Mouse (Mus musculus): ENCODE measurements around the gene Gm49388. TPM values are rescaled to one million over a fixed set of nuclear protein-coding genes. Genes with fewer than 3 reads are reported as not detected.
A peak's percentile ranks its signal among the peaks of the same experiment; 100 is the strongest.
"Not testable (repeated sequence)": the region's sequence is repeated elsewhere in the genome, so short reads cannot be mapped to it uniquely, and the experiment has no call there.

Gene Gm49388
- polyA plus RNA-seq, 1 experiment from 2014 or later = not detected

- H3K9me3 ChIP-seq (replicated peaks); H3K4me2 ChIP-seq (replicated peaks); H3K36me3 ChIP-seq; H3K9ac ChIP-seq; H3K4me3 ChIP-seq; ATAC-seq (ENCODE audit: low FRiP score); H3K27ac ChIP-seq; H3K27me3 ChIP-seq; H3K4me1 ChIP-seq: not testable (repeated sequence)
- 69% methylated on average over 4 of the region's 4 CpGs for WGBS
Observed at GRCm38 (mm10) chr7:127837878-127838277, 52.5 kb downstream of the Gm49388 start.

- H3K9ac ChIP-seq; H3K27me3 ChIP-seq; H3K27ac ChIP-seq; H3K4me3 ChIP-seq; ATAC-seq (ENCODE audit: low FRiP score); H3K36me3 ChIP-seq; H3K4me2 ChIP-seq (replicated peaks); H3K4me1 ChIP-seq; H3K9me3 ChIP-seq (replicated peaks): not testable (repeated sequence)
- WGBS = 73% methylated on average over 2 of the region's 2 CpGs
Observed at GRCm38 (mm10) chr7:127840031-127840430, 54.6 kb downstream of the Gm49388 start.

- WGBS = 3% methylated on average over 15 of the region's 15 CpGs
- peak; percentile 36 for ATAC-seq (ENCODE audit: low FRiP score)
- H3K4me1 ChIP-seq = peaks cover 7% of the 10 kb centered on the region
Observed at GRCm38 (mm10) chr7:127840886-127841285, 55.5 kb downstream of the Gm49388 start.

GRCm38 (mm10) chr7:127841340-127842000 lies 56.1 kb downstream of the Gm49388 start:
- Histone ChIP-seq H3K36me3 (peaks cover 5% of the 10 kb centered on the region; the same call in 1 of the 2 replicates), H3K27me3 (no peaks in the 10 kb centered on the region; the same call in 1 of the 2 replicates), H3K4me2 (replicated peaks) (peak overlapping the region; percentile 99), H3K4me3 (peak overlapping the region; percentile 54), H3K9me3 (replicated peaks) (no peaks in the 10 kb centered on the region), H3K27ac (peak overlapping the region; percentile 89), H3K4me1 (peaks cover 7% of the 10 kb centered on the region), H3K9ac (peak overlapping the region; percentile 62)
- ATAC-seq (ENCODE audit: low FRiP score) = peak; percentile 93
- under 1% methylated on average over 46 of the region's 46 CpGs for WGBS

More at GRCm38 (mm10) chr7:127840886-127841285, 55.5 kb downstream of the Gm49388 start:
- no peaks in the 10 kb centered on the region; the same call in 1 of the 2 replicates for H3K27me3 ChIP-seq
- H3K4me3 ChIP-seq = peak overlapping the region; percentile 54
- no peaks in the 10 kb centered on the region for H3K9me3 ChIP-seq (replicated peaks)
- H3K4me2 ChIP-seq (replicated peaks) = peak overlapping the region; percentile 99
- H3K36me3 ChIP-seq = 0 out of 2 replicates have a peak, but pooled peaks cover 3% of the 10 kb centered on the region
- H3K27ac ChIP-seq = peak overlapping the region; percentile 89
- H3K9ac ChIP-seq = peak overlapping the region; percentile 62

- ATAC-seq (ENCODE audit: low FRiP score) = peak; percentile 59
- Histone ChIP-seq H3K9ac (peak overlapping the region; percentile 62), H3K4me1 (peaks cover 7% of the 10 kb centered on the region), H3K4me2 (replicated peaks) (peak overlapping the region; percentile 99), H3K27me3 (no peaks in the 10 kb centered on the region; the same call in 1 of the 2 replicates), H3K9me3 (replicated peaks) (no peaks in the 10 kb centered on the region), H3K27ac (peak overlapping the region; percentile 89), H3K4me3 (peak overlapping the region; percentile 54), H3K36me3 (peaks cover 9% of the 10 kb centered on the region; the same call in 1 of the 2 replicates)
- WGBS = under 1% methylated on average over 40 of the region's 40 CpGs
Observed at GRCm38 (mm10) chr7:127842001-127842718, 56.8 kb downstream of the Gm49388 start.

GRCm38 (mm10) chr7:127849973-127850875 lies 64.8 kb downstream of the Gm49388 start:
- H3K27ac ChIP-seq = no peak overlapping the region
- H3K9me3 ChIP-seq (replicated peaks) = no peaks in the 10 kb centered on the region
- peaks cover 6% of the 10 kb centered on the region for H3K36me3 ChIP-seq
- no peak for ATAC-seq (ENCODE audit: low FRiP score)
- no peak overlapping the region for H3K4me3 ChIP-seq
- H3K9ac ChIP-seq = no peak overlapping the region
- WGBS = 83% methylated on average over 6 of the region's 6 CpGs
- no peak overlapping the region for H3K4me2 ChIP-seq (replicated peaks)
- H3K27me3 ChIP-seq = no peaks in the 10 kb centered on the region
- no peaks in the 10 kb centered on the region for H3K4me1 ChIP-seq

GRCm38 (mm10) chr7:127850906-127851305 lies 65.5 kb downstream of the Gm49388 start:
- no peaks in the 10 kb centered on the region for H3K9me3 ChIP-seq (replicated peaks)
- WGBS = 65% methylated on average over 5 of the region's 5 CpGs
- H3K27me3 ChIP-seq = no peaks in the 10 kb centered on the region
- H3K4me2 ChIP-seq (replicated peaks) = no peak overlapping the region
- H3K9ac ChIP-seq = no peak overlapping the region
- no peak overlapping the region for H3K4me3 ChIP-seq
- no peaks in the 10 kb centered on the region for H3K4me1 ChIP-seq
- no peak overlapping the region for H3K27ac ChIP-seq
- no peak for ATAC-seq (ENCODE audit: low FRiP score)
- H3K36me3 ChIP-seq = peaks cover 6% of the 10 kb centered on the region

Other genes with a start within 250 kb of the Gm49388 start
- 5.4 and 6.3 TPM in 2 replicates for gene Tmem265, start 224.2 kb upstream of the Gm49388 start, polyA plus RNA-seq (2016; fragmentation: Nextera tagmentation; extraction: Ambion mirVana)
- gene Phkg2, start 212.3 kb upstream of the Gm49388 start, polyA plus RNA-seq (2016; fragmentation: Nextera tagmentation; extraction: Ambion mirVana) = 49.1 and 50.8 TPM in 2 replicates
- 13.0 and 17.0 TPM in 2 replicates for gene Ccdc189, start 197.0 kb upstream of the Gm49388 start, polyA plus RNA-seq (2016; fragmentation: Nextera tagmentation; extraction: Ambion mirVana)
- gene Rnf40, start 196.8 kb upstream of the Gm49388 start, polyA plus RNA-seq (2016; fragmentation: Nextera tagmentation; extraction: Ambion mirVana) = 67.3 and 75.4 TPM in 2 replicates
- 35.8 and 37.2 TPM in 2 replicates for gene Zfp629, start 169.8 kb upstream of the Gm49388 start, polyA plus RNA-seq (2016; fragmentation: Nextera tagmentation; extraction: Ambion mirVana)
- gene Bcl7c, start 76.7 kb upstream of the Gm49388 start, polyA plus RNA-seq (2016; fragmentation: Nextera tagmentation; extraction: Ambion mirVana) = 87.4 and 103 TPM in 2 replicates
- gene Ctf1, start 72.9 kb upstream of the Gm49388 start, polyA plus RNA-seq (2016; fragmentation: Nextera tagmentation; extraction: Ambion mirVana) = 10.2 and 12.4 TPM in 2 replicates
- gene Ctf2, start 53.4 kb upstream of the Gm49388 start, polyA plus RNA-seq (2016; fragmentation: Nextera tagmentation; extraction: Ambion mirVana) = 0.21 TPM in 1 of 2 replicates, not detected in the other
- gene Fbxl19, start 41.1 kb upstream of the Gm49388 start, polyA plus RNA-seq (2016; fragmentation: Nextera tagmentation; extraction: Ambion mirVana) = 10.7 and 11.4 TPM in 2 replicates
- 9.6 and 10.0 TPM in 2 replicates for gene Orai3, start 15.8 kb upstream of the Gm49388 start, polyA plus RNA-seq (2016; fragmentation: Nextera tagmentation; extraction: Ambion mirVana)
- 19.8 and 23.4 TPM in 2 replicates for gene Setd1a, start 8.9 kb upstream of the Gm49388 start, polyA plus RNA-seq (2016; fragmentation: Nextera tagmentation; extraction: Ambion mirVana)
- gene Hsd3b7, start 15.0 kb downstream of the Gm49388 start, polyA plus RNA-seq (2016; fragmentation: Nextera tagmentation; extraction: Ambion mirVana) = 8.6 and 8.8 TPM in 2 replicates
- gene Stx4a, start 38.7 kb downstream of the Gm49388 start, polyA plus RNA-seq (2016; fragmentation: Nextera tagmentation; extraction: Ambion mirVana) = 28.1 and 32.1 TPM in 2 replicates
- 20.0 and 20.5 TPM in 2 replicates for gene Stx1b, start 38.9 kb downstream of the Gm49388 start, polyA plus RNA-seq (2016; fragmentation: Nextera tagmentation; extraction: Ambion mirVana)
- gene Zfp646, start 90.6 kb downstream of the Gm49388 start, polyA plus RNA-seq (2016; fragmentation: Nextera tagmentation; extraction: Ambion mirVana) = 19.7 and 20.9 TPM in 2 replicates
- gene Zfp668, start 91.2 kb downstream of the Gm49388 start, polyA plus RNA-seq (2016; fragmentation: Nextera tagmentation; extraction: Ambion mirVana) = 37.4 and 37.5 TPM in 2 replicates
- gene Prss53, start 105.4 kb downstream of the Gm49388 start, polyA plus RNA-seq (2016; fragmentation: Nextera tagmentation; extraction: Ambion mirVana) = 0.77 and 0.98 TPM in 2 replicates
- not detected in 2 replicates for gene Gm21974, start 109.8 kb downstream of the Gm49388 start, polyA plus RNA-seq (2016; fragmentation: Nextera tagmentation; extraction: Ambion mirVana)
- 64.2 and 66.7 TPM in 2 replicates for gene Vkorc1, start 110.0 kb downstream of the Gm49388 start, polyA plus RNA-seq (2016; fragmentation: Nextera tagmentation; extraction: Ambion mirVana)
- gene Bckdk, start 118.5 kb downstream of the Gm49388 start, polyA plus RNA-seq (2016; fragmentation: Nextera tagmentation; extraction: Ambion mirVana) = 74.4 and 75.1 TPM in 2 replicates
- gene Kat8, start 126.9 kb downstream of the Gm49388 start, polyA plus RNA-seq (2016; fragmentation: Nextera tagmentation; extraction: Ambion mirVana) = 49.6 and 50.9 TPM in 2 replicates
- 4.2 and 7.3 TPM in 2 replicates for gene Prss8, start 144.5 kb downstream of the Gm49388 start, polyA plus RNA-seq (2016; fragmentation: Nextera tagmentation; extraction: Ambion mirVana)
- 10.4 and 12.0 TPM in 2 replicates for gene Prss36, start 161.1 kb downstream of the Gm49388 start, polyA plus RNA-seq (2016; fragmentation: Nextera tagmentation; extraction: Ambion mirVana)
- gene Fus, start 181.8 kb downstream of the Gm49388 start, polyA plus RNA-seq (2016; fragmentation: Nextera tagmentation; extraction: Ambion mirVana) = 502 and 538 TPM in 2 replicates
- gene Pycard, start 208.3 kb downstream of the Gm49388 start, polyA plus RNA-seq (2016; fragmentation: Nextera tagmentation; extraction: Ambion mirVana) = 6.4 and 9.4 TPM in 2 replicates
- gene Trim72, start 218.3 kb downstream of the Gm49388 start, polyA plus RNA-seq (2016; fragmentation: Nextera tagmentation; extraction: Ambion mirVana) = 0.15 and 0.59 TPM in 2 replicates